Mouse (Mus musculus): ENCODE measurements around the gene Cdc42se2. TPM values are rescaled to one million over a fixed set of nuclear protein-coding genes. Genes with fewer than 3 reads are reported as not detected.

Cdc42se2 gene
- polyA plus RNA-seq, 1 experiment = 3.3 TPM

DNA sequence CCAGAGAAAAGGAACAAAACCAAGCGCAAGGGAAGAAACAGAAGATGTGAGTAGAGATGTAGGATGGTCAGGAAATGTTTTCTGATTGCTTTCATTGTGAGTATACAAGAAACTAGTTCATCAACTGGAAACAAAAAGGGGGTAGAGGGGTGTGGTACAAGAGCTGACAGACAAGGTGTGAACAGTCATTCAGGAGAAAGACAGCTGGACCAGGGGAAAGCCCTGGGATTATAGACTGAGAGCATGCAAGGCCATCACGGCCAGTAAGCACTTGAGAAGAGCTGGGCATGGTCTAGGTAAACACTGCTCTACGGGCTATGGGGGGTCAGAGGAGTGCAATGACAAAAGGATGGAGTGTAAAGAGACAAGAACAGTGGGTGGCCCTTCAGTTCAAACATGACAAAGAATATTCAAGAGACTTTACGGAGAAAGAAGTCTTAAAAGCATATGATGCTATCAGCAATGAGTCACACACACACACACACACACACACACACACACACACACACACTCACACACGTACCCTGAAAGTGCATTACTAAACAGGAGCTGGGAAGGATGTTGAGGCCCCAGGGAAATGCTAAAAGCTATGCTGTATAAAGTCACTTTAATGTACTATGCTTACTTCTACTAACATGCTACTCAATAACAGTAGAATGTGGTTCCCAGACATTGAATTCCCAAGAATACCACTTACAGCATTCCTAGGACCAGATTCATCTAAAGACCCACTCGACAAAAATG lies 9.9 kb downstream of the Cdc42se2 start:
- peaks cover 63% of the 10 kb centered on the region for H3K4me1 ChIP-seq
- H3K9me3 ChIP-seq = no peaks in the 10 kb centered on the region
- H3K4me3 ChIP-seq (replicated peaks) = no peak overlapping the region

DNA sequence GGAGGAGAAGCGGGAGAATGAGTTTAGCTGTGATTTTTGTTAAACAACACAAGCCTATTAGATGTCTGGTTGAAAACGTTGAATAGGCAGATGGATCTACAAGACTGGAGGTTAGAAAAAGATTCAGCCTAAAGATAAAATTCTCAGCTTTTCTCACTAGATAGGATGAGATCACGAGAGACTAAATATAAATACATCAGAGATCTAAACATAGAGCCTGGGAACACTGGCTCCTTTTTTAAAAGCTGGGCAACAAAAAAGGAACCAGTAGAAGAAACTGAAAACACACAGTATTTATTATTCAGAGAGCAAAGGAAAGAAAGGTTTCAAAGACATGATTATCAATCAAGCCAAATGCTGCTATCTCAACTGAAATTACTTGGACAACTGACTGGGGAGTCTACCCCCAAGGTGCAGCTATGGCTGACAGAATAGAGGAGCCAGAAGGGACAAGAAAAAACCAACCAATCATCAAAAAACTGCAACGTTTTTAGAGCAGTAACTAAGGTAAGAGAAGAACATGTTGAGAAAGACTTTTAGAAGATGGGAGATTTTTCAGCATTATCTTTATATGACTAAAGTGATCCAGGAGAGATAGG lies 10.6 kb downstream of the Cdc42se2 start:
- Histone ChIP-seq H3K36me3 (replicated peaks; ENCODE audit: low read length) (no peaks in the 10 kb centered on the region), H3K27me3 (replicated peaks) (no peaks in the 10 kb centered on the region), H3K9me3 (no peaks in the 10 kb centered on the region), H3K4me1 (peaks cover 64% of the 10 kb centered on the region), H3K4me3 (replicated peaks) (no peak overlapping the region)
- no peak for TF ChIP-seq FLI1 (IDR thresholded peaks at IDR 0.05; ENCODE audit: low read length)
- TF ChIP-seq GATA1 (IDR thresholded peaks at IDR 0.05; ENCODE audit: borderline replicate concordance, low read length) = no peak

More for the DNA sequence above, 9.9 kb downstream of the Cdc42se2 start:
- no peaks in the 10 kb centered on the region for H3K27me3 ChIP-seq (replicated peaks)
- TF ChIP-seq FLI1 (IDR thresholded peaks at IDR 0.05; ENCODE audit: low read length) (no peak), GATA1 (IDR thresholded peaks at IDR 0.05; ENCODE audit: borderline replicate concordance, low read length) (no peak)
- H3K36me3 ChIP-seq (replicated peaks; ENCODE audit: low read length) = no peaks in the 10 kb centered on the region

DNA sequence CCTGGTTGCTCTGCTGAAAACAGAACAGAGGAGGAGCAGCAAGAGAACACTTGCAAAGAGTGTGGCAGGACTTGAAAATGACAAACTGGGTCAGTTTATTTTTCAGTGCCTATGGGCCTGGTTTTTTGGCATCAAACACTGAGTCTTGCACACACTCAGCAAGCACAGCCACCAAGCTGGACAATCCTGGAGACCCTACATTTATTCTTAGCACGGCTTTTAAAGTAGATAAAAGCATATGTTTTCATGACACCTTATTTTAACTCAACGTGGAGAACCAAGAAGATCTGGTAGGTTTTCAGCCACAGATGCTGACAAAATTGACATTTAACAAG lies 11.1 kb downstream of the Cdc42se2 start:
- Histone ChIP-seq H3K27me3 (replicated peaks) (no peaks in the 10 kb centered on the region), H3K4me1 (peaks cover 68% of the 10 kb centered on the region), H3K36me3 (replicated peaks; ENCODE audit: low read length) (no peaks in the 10 kb centered on the region), H3K9me3 (no peaks in the 10 kb centered on the region), H3K4me3 (replicated peaks) (no peak overlapping the region)
- TF ChIP-seq GATA1 (IDR thresholded peaks at IDR 0.05; ENCODE audit: borderline replicate concordance, low read length) (no peak), FLI1 (IDR thresholded peaks at IDR 0.05; ENCODE audit: low read length) (no peak)

DNA sequence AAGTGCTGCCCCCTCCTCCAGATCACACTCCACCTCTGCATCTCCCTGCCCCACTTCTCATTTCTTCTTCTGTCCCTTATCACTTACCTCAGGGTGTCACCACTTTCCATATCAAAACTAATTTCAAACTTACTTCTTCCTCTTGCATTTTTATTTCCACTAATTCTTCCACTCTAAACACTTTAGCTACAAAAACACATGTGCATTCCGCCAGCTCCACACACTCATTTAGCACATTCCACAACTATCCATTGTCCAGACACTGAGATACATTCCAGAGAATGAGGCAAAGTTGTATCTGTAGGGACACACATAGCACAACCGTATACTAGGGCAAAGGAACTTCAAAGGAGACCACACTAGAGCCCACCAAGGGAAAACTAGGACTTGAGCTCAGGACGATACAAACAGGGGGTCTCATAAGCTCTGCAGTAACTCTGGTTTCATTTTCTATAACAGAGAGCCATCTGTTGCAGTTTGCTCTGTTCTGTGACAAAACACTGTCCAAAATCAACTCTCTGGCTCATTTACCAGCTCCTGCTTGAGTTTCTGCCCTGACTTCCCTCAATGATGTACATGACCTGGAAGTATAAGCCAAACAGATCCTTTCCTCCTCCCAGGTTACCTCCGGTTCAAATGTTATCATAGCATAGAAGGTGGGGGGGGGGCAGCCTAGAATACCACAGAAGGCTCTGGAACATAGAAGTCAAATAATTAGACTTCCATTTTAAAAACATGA lies 11.7 kb downstream of the Cdc42se2 start:
- Histone ChIP-seq H3K4me1 (peaks cover 68% of the 10 kb centered on the region), H3K27me3 (replicated peaks) (no peaks in the 10 kb centered on the region), H3K4me3 (replicated peaks) (peak overlapping the region; percentile 80), H3K9me3 (no peaks in the 10 kb centered on the region), H3K36me3 (replicated peaks; ENCODE audit: low read length) (no peaks in the 10 kb centered on the region)
- TF ChIP-seq FLI1 (IDR thresholded peaks at IDR 0.05; ENCODE audit: low read length) = no peak
- no peak for TF ChIP-seq GATA1 (IDR thresholded peaks at IDR 0.05; ENCODE audit: borderline replicate concordance, low read length)

DNA sequence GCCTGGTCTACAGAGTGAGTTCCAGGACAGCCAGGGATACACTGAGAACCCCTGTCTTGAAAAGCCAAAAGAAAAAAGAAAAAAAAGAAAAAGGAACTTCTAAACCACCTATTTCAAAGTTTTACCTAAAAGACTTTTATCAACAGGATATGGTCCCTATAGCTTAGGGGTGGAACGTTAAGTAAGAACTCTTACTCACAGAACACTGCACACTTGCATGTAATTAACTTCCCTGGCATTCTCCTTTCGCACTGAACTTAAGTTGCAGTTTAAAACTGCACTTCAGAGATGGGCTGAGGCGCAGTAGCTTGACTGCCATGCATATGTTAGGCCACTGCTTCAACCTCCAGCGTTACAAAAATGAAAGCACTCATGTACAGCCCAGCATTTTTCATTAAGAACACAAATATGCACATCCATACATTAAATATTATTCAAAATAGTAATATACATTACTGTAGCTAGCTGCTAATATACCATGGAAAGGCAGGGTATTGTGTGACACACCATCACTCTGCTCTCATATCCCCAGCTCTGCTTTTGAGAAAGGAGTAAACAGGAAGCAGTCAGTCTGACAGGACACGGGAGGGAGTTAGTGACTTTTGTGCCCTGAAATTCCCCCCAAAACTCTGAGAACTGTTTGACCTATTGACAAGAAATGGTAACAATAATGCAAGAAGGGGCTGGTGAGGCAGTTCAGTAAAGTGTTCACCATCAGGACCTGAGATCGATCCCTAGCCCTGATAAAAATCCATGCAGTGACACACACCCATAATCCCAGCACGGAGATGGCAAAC lies 13.0 kb downstream of the Cdc42se2 start:
- no peak for TF ChIP-seq GATA1 (IDR thresholded peaks at IDR 0.05; ENCODE audit: borderline replicate concordance, low read length)
- TF ChIP-seq FLI1 (IDR thresholded peaks at IDR 0.05; ENCODE audit: low read length) = no peak
- peak overlapping the region; percentile 85 for H3K4me3 ChIP-seq (replicated peaks)
- no peaks in the 10 kb centered on the region for H3K27me3 ChIP-seq (replicated peaks)
- H3K9me3 ChIP-seq = no peaks in the 10 kb centered on the region
- H3K4me1 ChIP-seq = peaks cover 76% of the 10 kb centered on the region
- no peaks in the 10 kb centered on the region for H3K36me3 ChIP-seq (replicated peaks; ENCODE audit: low read length)

DNA sequence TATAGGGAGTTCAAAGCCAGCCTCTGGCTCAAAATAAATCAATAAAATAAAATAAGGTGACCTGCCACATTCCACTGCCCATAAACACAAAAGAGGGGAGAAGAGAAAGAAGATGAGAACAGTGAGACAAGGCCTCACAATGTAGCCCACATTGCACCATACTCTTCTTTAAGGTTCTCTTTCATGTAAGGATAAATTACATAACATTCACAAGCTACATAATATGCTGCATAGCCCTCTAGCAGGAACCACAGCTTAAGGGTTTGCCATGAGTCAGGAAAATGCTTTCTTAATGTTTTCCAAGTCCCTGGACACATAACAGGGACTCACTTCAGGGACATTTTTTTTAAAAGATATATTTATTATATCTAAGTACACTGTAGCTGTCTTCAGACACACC lies 15.9 kb downstream of the Cdc42se2 start:
- Histone ChIP-seq H3K4me3 (replicated peaks) (no peak overlapping the region), H3K36me3 (replicated peaks; ENCODE audit: low read length) (no peaks in the 10 kb centered on the region), H3K4me1 (peaks cover 77% of the 10 kb centered on the region), H3K27me3 (replicated peaks) (no peaks in the 10 kb centered on the region), H3K9me3 (no peaks in the 10 kb centered on the region)
- TF ChIP-seq FLI1 (IDR thresholded peaks at IDR 0.05; ENCODE audit: low read length) (no peak), GATA1 (IDR thresholded peaks at IDR 0.05; ENCODE audit: borderline replicate concordance, low read length) (no peak)

DNA sequence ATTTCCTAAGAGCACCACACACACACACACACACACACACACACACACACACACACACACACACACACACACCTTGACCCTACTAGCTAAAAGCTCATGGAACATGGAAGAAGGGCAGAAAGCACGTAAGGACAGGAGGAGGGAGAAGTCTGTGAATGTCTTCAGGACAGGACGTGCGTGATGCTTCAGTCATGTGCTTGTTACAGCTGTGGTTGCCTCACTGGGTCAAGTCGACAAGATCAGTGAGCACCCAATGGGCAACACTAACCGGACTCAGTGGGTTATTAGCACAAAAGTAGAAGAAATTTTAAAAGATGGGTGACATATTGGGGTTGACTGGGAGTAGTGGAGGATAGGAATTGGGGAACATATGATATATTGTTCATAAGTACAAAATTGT lies 17.6 kb downstream of the Cdc42se2 start:
- TF ChIP-seq GATA1 (IDR thresholded peaks at IDR 0.05; ENCODE audit: borderline replicate concordance, low read length) (no peak), FLI1 (IDR thresholded peaks at IDR 0.05; ENCODE audit: low read length) (no peak)
- no peaks in the 10 kb centered on the region for H3K9me3 ChIP-seq
- peaks cover 62% of the 10 kb centered on the region for H3K4me1 ChIP-seq
- H3K27me3 ChIP-seq (replicated peaks) = no peaks in the 10 kb centered on the region
- peak overlapping the region; percentile 35 for H3K4me3 ChIP-seq (replicated peaks)
- no peaks in the 10 kb centered on the region for H3K36me3 ChIP-seq (replicated peaks; ENCODE audit: low read length)

DNA sequence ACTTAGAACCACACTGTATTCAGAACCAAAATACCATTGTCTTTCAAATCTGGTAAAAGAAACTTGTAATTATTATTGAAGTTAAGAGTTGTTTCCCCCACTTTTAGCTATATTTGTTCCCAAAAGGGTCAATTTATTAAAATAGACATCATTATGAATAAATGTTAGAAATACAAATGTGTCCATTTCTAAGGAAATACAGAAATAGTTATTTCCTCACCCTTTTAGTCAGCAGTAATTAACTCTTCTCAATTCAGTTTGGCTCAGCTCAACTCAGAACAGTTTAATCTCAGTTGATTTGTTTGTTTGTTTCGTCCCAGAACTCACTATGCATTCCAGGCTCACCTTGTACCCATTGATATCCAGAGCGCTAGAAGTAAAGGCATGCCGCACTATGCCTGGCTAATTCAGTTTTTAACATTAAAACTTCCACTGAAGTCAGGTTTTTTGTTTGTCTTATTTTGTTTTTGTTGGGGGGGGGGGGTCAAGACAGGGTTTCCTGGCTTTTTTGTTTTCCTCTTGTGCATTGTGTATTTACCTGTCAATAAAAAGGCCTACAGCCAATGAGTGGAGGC lies 19.3 kb downstream of the Cdc42se2 start:
- Histone ChIP-seq H3K36me3 (replicated peaks; ENCODE audit: low read length) (no peaks in the 10 kb centered on the region), H3K27me3 (replicated peaks) (no peaks in the 10 kb centered on the region), H3K4me3 (replicated peaks) (no peak overlapping the region), H3K4me1 (peaks cover 66% of the 10 kb centered on the region), H3K9me3 (no peaks in the 10 kb centered on the region)
- no peak for TF ChIP-seq GATA1 (IDR thresholded peaks at IDR 0.05; ENCODE audit: borderline replicate concordance, low read length)
- no peak for TF ChIP-seq FLI1 (IDR thresholded peaks at IDR 0.05; ENCODE audit: low read length)

DNA sequence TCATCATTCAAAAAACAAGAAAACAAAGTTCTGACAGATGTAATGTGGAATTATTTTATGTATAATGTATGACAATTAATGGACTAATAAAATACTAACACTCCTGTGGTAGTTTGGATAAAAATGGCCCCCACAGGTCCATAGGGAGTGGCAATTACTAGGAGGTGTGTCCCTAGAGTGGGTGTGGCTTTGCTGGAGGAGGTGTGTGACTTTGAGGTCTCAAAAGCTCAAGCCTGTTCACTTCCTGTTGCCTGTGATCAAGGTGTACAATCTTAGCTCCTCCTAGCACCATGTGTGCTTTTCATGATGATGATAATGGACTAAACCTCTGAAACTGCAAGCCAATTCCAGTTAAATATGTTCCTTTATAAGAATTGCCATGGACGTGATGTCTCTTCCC lies 22.7 kb downstream of the Cdc42se2 start:
- no peak for TF ChIP-seq FLI1 (IDR thresholded peaks at IDR 0.05; ENCODE audit: low read length)
- TF ChIP-seq GATA1 (IDR thresholded peaks at IDR 0.05; ENCODE audit: borderline replicate concordance, low read length) = no peak
- peaks cover 63% of the 10 kb centered on the region for H3K4me1 ChIP-seq
- no peak overlapping the region for H3K4me3 ChIP-seq (replicated peaks)
- no peaks in the 10 kb centered on the region for H3K36me3 ChIP-seq (replicated peaks; ENCODE audit: low read length)
- H3K9me3 ChIP-seq = no peaks in the 10 kb centered on the region
- no peaks in the 10 kb centered on the region for H3K27me3 ChIP-seq (replicated peaks)
